Mouse (Mus musculus): ENCODE data around the gene Ppa1.

DNA sequence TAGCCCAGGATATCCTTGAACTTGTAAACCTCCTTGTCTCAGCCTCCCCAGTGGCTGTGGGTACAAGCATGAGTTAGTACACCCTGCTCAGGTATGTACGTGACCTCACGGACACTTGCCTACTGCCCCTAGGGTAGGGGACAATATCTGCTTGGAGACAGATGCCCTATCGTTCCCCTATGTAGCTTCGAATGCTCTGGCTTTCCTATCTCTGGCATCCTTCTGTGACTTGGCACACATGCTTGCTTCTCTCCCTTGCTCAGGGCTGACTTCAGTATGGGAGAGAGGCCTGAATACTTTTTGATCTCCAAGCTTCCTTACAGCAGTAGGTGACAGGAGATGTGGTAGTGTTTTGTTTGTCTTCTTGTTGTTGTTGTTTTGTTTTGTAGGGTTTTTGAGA is 65.8 kb downstream of the Ppa1 start:
- TF ChIP-seq POLR2A (IDR thresholded peaks at IDR 0.05; ENCODE audit: borderline replicate concordance, control insufficient read depth, low read depth, low read length) (no peak), CTCF (IDR thresholded peaks at IDR 0.05; ENCODE audit: control insufficient read depth, insufficient read depth, low read length) (no peak)

All from bone marrow, adult 2 months (tissue).